Mouse (Mus musculus) bone marrow macrophage, adult 2 months (primary cell): ENCODE results near the gene Ston2.

Experiments used
- CTCF ChIP-seq: IDR thresholded peaks from 2 replicates; pipeline ENCODE4 v1.5.1; 2012; ENCODE audit warnings: low read depth, mild to moderate bottlenecking, low read length, moderate library complexity
- POLR2A ChIP-seq: IDR thresholded peaks from 2 replicates; pipeline ENCODE4 v1.6.1; 2012; ENCODE audit warnings: mild to moderate bottlenecking, low read depth, low read length, borderline replicate concordance

DNA sequence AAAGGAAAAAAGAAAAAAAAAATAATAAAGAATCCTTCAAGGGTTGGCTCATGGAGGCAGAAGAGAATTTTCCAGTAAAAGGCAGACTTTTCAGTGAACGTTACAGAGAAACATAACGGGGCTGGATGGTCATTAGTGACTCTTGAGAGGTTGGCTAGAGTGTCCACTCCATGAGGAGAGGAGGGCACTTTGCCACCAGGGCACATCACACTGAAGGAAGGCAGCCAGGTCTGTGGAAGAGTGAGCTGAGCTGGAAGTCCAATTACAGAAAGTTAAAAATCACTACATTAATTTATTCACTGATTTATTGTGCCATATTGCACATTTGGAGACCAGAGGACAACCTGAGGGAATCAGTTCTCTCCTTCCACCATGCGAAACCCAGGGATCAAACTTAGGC is 28.4 kb downstream of the Ston2 start:
- no peak for TF ChIP-seq POLR2A
- no peak for TF ChIP-seq CTCF
